Mouse (Mus musculus): Measurements from ENCODE around the gene Lrtm2.

Lrtm2 gene

DNA sequence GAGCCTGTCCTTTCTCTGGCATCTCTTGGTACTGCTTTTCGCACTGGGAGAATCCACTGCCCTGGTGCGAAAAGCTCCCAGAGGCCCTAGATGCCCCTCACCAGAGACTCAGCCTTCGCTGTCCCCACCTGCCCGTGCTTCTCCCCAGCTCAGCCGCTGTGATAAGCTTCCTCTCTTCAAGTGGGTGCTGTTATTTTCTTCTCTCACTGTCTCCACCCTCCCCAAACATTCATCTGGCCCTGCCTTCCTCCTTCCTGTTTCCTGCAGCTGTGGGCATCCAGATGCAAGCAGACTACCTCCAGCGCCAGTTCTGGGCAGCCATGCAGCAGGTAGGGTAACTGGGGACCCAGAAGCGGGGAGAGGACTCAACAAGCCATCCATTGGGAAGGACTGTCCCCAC, 5.6 kb upstream of the Lrtm2 start:
- DNase-seq (ENCODE audit: low spot score in 2 of 2): no peak

DNA sequence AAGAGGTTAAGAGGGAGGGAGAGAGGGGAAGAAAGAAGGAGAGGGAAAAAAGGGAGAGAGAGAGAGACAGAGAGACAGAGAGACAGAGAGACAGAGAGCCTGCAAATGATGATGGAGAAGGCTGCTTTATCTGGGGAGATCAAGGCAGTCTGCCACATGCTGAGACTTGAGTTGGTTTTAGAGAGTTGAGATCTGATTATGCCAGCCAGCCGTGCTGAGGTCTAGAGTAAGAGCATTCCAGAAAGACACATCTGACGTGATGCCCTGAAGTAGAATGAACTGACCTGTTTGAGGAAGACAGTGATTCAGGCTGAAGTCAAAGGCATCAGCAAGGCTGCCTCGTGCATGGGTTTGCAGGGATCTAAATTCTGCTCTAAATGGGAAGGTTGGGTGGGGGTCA, 3.3 kb upstream of the Lrtm2 start:
- no peak for DNase-seq (ENCODE audit: low spot score in 2 of 2)

DNA sequence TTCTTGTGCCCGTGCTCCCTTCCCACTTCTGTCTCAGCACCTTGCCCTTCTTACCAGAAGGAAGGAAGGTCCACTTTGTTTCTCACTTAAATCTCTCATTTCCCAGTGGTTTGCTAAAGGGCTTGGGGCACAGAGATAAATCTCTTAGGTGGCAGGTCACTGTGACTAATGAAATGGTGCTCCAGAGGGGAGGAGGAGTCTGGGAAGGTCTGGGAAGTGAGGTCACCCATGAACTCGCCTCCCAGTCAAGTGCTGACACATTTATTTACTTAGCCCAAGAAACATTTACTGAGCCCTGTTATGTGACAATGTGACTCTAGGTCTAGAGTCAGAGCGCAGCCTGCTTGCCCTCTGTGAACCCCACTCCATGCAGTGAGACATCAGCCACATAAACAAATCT, 2.6 kb upstream of the Lrtm2 start:
- DNase-seq (ENCODE audit: low spot score in 2 of 2): no peak

DNA sequence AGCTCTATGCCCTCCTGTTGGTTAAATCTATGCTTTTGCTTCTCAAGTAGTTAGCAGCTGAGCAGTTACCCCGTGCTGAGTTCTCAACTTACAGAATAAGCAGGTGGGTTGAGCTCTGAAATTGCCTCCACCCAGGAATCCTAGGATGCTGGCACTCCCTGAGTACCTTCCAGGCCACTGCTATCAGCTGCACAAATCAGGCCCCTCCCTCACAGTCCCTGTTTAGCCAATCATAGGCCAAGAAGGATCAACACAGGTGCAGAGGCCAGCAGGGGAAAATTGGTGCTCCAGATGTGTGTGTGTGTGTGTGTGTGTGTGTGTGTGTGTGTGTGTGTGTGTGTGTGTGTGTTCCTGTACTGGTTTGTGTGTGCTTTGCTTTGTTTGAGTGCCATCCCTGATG, 1.5 kb upstream of the Lrtm2 start:
- no peak for DNase-seq (ENCODE audit: low spot score in 2 of 2)

DNA sequence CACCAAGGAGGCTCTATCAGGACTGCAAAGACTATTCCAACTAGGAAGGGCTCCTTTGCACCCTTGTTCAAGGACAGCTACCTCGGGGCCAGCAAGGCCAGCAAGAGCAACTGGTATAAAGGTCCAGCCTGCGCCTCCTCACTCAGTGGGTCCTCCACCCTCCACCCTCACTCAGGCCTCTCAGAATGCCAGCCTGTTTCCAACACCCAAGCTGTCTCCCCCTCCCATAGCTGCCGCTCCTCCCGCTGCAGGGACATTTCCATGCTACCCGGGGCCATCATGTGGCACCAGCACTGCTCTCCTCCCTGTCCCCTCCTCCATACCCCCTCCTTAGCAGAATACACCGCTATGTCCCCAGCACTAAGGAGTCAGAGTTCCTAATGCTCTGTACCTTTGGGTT, 630 bp downstream of the Lrtm2 start:
- no peak for DNase-seq (ENCODE audit: low spot score in 2 of 2)

DNA sequence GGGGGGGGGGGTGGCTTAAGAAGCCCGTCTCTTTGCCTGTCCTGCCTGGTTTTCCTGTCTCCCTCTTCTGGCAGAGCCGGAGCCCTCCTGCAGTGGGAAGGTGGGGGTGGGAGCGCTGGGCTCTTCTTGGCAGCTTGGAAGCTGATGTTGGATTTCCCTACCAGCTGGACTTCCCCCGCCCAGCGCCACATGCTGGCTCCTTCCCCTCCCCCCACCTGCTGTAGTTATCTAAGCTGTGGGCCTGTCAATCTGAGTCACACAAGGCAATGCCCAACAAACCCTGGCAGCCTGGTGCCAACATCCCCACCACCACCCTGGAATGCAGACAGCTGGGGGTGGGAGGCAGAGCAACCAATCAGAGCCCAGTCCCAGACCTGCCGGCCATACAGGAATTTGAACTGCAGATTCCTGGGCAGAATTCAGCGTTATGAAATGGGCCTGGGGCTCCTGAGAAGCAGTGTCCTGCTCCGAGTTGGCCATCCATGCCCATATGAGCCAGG, 1.3 kb downstream of the Lrtm2 start:
- peak; percentile 76 to 89 for DNase-seq (ENCODE audit: low spot score in 2 of 2)

DNA sequence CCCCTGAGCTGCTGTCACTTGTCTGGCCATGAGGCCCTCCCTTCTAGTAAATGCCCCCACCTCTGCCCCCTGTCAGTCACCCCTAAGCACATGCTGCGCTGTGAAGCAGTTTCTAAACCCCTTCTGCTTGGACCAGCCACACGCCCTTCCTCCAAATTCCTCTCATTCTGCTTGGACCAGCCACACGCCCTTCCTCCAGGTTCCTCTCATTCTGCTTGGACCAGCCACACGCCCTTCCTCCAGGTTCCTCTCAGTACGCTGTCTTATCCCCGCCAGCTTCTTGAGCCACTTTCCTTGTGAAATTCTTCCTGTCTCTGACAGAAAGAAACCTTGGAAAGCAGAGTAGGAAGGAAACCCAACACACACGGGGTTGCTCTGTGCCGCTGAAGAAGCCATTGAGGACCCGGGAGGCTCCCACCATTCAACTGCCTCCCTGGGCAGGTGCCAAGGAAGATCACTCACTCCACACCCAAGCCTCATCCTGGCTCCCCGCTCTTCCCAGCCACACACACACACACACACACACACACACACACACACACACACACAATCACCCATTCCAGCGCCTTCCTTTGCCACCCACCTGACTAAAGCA, 1.9 kb downstream of the Lrtm2 start:
- no peak for DNase-seq (ENCODE audit: low spot score in 2 of 2)

DNA sequence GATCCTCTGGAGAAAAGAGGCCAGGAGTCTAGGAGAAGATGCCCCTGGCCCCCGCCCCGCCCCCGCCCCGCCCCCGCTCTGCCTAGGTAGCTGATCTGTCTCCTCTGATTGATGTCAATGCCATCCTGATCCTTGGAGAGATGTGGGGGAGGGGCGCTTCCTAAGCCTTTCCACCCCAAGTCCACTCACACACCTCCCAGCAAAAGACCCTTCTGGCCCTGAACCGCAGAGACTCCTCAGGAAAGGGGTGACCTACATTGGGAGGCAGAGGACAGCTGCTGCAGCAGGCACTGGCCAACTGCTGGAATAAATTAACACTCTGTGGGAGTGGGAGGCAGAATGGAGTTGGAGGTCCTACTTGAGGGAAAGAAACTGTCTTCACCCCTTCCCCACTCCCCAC, 4.0 kb downstream of the Lrtm2 start:
- DNase-seq (ENCODE audit: low spot score in 2 of 2): no peak

DNA sequence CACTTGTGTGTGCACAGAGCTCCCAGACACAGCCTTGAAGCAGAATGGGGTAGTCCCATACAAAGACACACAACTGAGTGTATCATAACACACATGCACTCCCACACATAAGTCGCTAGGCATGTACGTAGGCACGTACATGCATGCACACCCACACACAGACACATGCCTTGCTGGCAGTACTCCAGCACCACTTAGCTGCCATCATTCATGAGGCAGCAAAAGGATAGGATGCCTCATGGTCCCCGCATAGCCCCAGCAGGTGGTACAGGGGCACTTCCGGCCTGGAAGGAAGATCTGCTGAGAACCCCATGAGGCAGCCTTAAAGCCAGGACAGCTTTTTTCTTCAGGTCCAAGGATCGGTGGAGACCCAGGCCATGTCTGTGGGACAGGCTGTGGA, 4.6 kb downstream of the Lrtm2 start:
- DNase-seq (ENCODE audit: low spot score in 2 of 2): no peak

DNA sequence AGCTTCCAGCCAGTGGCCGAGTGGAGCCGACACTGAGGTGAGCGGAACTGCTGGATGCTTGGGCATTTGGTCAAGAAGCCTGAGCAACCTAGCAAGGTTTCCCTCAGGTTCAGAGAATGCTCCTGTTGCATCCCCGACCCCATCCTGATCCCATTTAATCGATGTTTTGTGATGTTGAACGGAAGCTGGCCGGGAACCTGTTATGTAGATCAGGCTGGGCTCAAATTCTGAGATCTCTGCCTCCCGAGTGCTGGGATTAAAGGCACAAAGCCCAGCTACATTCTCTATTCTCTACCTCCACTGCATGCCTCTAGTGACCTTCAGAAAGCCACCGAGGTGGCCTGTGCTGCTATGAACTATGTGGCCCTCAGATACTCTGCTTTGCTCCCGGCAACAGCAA, 5.8 kb downstream of the Lrtm2 start:
- no peak for DNase-seq (ENCODE audit: low spot score in 2 of 2)

DNA sequence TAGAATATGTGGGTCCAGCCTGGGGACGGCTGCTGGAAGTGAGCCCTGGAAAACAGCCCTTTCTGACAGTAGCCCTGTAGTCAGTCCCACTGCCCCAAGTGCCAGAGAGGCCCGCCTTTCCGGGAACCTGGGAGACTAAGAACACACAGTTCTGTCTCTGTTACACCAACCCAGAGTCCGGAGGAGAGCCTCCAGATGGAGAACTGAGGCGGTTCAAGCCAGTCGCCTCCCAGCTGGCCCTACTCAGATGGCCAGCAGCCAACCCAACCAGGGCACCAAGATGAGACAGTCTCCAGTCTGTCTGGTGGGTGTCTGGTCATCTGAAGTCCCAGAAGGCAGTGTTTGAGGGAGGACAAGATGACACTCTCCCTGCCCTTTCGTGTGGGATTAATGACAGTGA, 8.8 kb downstream of the Lrtm2 start:
- DNase-seq (ENCODE audit: low spot score in 2 of 2): no peak

DNA sequence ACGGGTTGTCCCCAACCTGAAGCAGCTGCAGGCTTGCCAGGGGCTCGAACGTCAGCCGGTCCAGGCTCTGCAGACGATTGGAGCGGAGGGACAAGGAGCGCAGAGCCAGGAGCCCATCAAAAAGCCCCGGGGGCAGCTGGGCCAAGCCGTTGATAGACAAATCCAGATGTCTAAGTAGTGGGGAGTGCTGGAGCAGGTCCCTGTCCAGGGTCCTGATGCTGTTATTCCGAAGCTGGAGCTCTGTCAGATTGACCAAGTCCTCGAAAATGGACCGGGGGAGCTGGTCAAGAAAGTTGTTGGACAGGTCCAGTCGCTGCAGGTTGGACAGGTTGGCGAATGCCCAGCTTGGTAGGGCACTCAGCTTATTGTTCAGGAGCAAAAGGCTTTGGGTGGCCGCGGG, 10.1 kb downstream of the Lrtm2 start:
- no peak for DNase-seq (ENCODE audit: low spot score in 2 of 2)

DNA sequence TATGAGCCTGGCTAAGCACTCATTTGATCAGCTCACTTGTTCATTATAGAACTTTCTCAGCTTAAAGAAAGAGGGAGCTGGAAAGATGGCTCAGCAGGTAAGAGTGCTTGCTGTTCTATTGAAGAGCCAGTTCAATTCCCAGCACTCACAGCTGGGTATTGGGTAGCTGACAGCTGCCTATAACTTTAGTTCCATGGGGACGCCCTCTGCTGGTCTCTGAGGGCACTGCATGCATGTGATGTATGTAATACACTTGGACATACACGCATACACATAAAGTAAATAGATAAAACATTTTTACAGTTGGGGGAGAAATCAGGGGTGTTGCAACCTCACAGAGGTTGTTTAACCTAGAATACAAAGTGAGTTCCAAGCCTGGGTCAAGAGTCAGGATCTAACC, 11.2 kb downstream of the Lrtm2 start:
- no peak for DNase-seq (ENCODE audit: low spot score in 2 of 2)

DNA sequence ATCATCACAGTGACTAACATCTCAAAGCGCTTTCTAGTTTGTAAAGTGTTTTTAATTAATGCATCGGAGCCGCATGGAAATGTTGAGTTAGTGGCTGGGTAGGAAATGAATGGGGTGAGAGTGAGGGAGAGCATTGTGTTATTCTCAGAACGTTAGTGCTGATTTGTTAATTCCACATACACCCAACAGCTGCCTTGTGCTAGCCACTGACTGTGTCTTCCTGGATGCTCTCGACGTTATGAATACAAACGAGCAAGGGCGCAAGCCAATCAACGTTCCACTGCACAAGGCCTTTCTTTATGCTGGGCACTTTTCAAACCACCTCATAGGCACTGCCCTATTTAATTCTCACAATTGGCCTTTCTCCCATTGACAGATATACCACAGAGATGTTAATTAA, 11.8 kb downstream of the Lrtm2 start:
- DNase-seq (ENCODE audit: low spot score in 2 of 2): no peak

DNA sequence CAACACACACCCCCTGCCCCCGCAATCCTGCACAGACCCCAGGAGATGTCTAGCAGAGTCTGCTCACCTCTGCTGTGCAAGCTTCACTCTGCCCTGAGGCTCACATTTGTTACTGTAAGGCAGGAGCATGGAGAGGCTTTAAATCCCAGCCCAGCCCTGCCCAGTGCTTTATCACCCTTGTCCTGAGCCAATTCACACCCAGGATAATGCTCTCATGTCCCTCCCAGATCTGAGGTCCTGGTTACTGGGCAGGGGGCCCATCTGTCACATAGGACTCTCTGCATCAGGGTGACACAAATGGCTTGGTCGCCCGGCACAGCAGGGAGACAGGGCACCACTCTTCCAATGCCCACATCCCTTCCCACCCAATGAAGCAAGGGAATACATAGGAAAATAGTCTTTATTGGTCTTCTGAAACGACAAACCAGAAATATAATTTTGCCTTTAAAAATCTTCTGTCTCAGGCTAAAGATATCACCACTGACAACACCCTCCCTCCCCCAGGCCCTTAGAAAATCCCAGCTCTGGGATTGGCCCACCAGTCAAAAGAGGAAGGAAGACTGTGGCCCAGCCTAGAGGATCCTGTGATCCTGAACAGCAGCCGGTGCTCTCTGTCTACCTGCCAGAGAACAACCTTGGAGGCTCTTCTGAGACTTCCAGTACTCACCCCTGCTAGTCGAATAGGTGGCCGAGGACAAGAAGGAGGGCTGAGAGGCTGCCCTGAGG, 15.7 kb downstream of the Lrtm2 start:
- no peak for DNase-seq (ENCODE audit: low spot score in 2 of 2)

DNA sequence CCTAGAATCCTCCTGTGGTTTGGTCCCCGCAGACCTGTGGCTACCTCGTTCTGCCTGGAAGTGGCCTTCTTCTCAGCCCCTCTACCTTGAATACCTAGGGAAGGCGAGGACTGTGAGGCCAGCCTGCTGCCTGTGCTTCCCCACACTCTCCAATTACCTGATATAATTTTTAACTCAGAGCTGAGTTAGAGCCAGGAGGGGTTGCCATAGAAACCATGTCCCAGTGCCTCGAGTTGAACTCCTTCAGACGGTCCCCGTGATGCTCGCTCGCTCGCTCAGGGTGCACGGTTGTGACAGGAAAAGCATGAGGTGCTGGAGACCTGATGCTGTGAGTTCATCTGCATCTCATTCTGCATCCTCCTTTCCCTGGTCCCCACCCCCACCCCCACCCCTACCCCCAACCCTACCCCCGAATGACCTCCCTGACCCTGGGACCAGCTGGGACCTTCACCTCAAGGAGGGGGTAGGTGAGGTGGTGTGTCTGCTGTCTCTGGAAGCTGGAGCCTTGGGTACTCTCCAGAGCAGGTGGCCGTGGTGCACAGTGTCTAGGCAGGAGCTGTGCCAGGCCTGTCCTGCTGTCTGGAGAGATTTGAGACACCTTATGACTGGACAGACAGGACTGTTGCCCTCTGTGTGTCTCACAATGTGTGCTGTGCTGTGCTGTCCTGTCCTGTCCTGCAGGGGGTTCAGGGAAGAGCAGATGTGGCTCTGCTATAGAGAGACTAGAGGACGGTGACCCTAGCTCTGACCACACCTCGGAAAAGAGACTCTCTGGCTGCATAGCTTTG, 16.8 kb downstream of the Lrtm2 start:
- DNase-seq (ENCODE audit: low spot score in 2 of 2): no peak

DNA sequence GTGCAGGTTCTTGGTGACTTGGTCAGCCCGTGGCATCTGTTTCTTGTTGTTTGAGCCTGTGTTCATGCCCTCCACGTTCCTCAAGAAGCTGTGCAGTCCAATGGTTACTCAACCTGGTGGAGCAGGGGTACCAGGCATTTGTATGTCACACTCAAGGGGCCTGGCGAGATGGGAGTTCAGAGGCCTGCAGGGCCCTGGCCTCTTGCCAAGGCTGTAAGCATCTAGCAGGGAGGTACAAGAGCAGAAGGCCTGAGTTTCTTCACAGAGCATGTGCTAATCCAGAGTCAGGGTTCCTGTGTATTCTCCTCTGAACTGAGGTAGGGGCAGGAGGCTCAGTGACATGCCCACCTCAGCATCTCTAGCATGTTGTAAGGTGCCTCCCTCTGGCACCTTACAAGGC, 17.5 kb downstream of the Lrtm2 start:
- DNase-seq (ENCODE audit: low spot score in 2 of 2): no peak

DNA sequence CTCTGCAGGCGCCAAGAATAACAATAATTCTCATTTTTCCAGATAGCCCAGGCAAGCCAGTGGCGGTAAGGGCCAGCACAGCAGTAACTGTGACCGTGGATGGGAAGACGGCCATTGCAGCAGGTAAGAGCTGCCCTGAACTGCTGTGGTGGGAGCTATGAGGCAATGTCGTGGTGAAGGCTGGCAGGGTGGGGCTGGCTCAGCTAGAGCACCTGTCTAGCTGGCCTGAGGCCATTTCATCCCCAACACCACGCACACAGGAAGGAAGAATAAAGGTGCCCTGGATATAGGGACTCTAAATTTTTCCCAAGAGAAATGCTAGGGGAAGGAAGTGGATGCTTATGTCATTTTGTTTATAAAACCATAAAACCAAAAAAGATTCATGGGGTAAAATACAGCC, 18.2 kb downstream of the Lrtm2 start:
- peak in 1 of 2 experiments; percentile 4 for DNase-seq (ENCODE audit: low spot score in 2 of 2)

DNA sequence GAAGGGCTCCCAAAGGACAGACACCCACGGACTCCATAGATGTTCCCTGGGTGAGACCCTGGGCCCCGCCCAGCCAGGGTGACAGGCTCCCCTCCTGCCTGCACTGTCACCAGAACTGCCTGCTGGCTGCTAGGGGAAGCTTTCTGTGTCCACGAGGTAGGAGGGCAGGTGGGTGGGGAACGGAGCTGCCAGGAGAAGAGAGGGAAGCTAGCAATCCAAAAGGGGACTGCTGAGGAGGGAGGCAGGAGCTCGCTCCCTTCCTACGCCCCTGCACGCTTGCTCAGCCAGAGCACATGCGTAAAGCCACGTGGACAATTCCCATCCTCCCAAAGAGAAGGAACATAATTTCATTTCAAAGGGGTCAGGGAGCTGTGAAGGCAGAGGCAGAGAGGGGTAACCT, 20.4 kb downstream of the Lrtm2 start:
- peak; percentile 35 to 68 for DNase-seq (ENCODE audit: low spot score in 2 of 2)

DNA sequence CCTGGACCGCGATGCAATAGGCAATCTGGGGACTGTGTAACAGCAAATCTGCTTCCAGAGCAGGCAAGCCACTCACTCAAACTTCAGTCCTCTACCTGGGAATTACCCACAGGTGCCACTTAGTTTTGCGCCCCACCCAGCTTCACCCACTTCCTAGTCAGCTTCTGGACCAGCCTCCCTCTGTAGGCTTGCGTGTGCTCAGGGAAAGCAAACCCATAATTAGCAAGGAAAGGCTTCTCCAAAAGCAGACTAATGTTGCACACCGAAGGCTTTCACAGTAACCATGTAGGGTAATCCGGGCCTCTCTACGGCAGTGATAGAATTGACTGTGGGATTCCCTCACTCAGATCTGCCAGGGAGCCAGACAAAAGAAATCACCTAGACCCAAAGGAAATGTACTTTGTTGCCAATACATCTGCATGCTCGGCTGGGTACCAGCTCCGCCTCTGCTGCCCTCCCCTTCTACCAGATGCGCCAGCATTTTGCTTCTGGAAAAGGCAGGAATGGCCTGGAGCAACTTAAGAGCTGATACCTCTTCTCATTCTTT, 22.6 kb downstream of the Lrtm2 start:
- DNase-seq (ENCODE audit: low spot score in 2 of 2): peak in 1 of 2 experiments; percentile 4

DNA sequence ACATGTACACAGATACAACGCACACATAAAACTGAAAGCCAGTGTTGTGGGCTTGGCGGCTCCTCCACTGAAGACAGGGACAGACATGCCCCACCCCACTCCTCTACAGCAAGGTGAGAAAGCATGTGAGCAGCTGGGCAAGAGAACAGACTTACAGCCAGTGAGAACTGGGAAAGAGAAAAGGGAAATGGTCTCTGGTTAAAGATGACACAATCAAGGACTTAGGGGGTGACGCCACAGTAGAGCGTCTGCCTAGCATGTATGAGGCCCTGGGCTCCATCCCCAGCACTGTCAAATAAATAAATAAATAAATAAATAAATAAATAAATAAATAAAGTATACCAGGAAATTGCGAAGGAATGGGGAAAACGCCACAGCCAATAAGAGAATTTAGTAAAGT, 27.2 kb downstream of the Lrtm2 start:
- no peak for DNase-seq (ENCODE audit: low spot score in 2 of 2)

DNA sequence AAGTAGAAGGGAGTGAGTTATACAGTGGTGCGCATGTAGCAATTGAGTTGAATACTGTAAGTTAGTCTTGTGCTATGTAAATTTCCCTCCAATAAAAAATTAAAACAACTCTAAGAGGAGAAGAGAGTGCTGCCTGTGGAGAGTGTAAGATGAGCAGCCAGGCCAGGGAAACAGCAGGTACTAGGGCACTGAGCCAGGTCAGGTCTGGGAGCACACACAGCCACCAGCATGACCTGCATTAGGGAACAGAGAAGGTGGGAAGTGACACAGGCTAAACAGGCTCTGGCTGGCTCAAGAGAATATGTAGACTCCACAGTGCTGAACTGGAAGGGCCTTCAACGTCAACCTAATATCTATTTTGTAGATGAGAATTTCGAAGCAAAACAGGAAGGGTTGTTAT, 29.3 kb downstream of the Lrtm2 start:
- DNase-seq (ENCODE audit: low spot score in 2 of 2): no peak

DNA sequence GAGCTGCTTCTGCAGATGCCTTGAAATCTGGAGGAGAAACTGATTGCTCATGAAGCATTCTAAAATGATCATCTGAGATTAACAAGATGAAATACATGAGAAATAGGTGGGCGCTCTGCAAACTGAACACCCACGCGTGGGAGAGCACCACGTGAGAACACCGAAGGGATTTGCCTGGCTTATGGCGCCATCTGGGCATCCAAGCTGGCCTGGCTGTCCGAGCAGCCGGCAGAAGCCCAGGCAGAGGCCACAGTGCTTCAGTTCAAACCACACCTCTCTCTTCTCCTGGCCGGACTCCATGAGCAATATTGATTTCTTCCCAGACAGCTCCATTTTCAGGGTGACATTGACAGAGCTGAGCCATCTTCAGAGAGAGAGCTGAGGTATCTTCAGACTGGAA, 49.8 kb downstream of the Lrtm2 start:
- peak; percentile 41 to 49 for DNase-seq (ENCODE audit: low spot score in 2 of 2)

All from frontal cortex, postnatal 14 days (tissue).